Mouse (Mus musculus) lung, postnatal 0 days (tissue): ENCODE data around the gene Ptprg.

ENCODE experiments used
- CTCF ChIP-seq: IDR thresholded peaks from 2 replicates; pipeline ENCODE4 v1.5.1; 2016; ENCODE audit warnings: antibody characterized with exemption, mild to moderate bottlenecking
- EP300 ChIP-seq: IDR thresholded peaks from 2 replicates; pipeline ENCODE4 v1.6.1; 2016; ENCODE audit warnings: antibody characterized with exemption, mild to moderate bottlenecking, control low read depth

DNA sequence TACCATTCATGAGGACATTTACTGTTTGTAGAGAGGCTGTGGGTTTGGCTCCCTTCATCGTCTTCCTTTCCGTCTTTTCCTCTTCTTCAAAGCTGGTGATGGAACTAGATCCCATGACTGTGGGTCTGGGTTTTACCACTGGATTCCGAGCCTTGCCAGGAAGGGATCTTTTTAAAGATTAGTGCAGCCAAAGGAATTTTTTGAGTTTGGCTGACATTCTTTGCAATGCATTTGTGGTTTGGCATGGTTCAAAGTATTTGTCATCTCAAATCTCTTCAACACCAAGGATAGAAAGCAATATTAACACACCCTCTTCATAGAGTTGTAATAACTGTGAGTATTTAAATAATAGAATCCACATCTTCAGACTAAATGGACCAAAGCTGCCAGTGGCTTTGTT is 59.8 kb downstream of the Ptprg start:
- TF ChIP-seq CTCF: no peak
- TF ChIP-seq EP300: peak; percentile 31; the same call in 1 of the 2 replicates
